Mouse (Mus musculus) testis, adult 2 months (tissue): Measurements from ENCODE around the gene Rps6kc1.

Experiments
- CTCF ChIP-seq: fragments of 200-500 bp; IDR thresholded peaks from 2 replicates; pipeline ENCODE4 v1.5.1; 2012; ENCODE audit warnings: low read depth, mild to moderate bottlenecking, inconsistent platforms, low read length, moderate library complexity; ENCODE audit not compliant: control insufficient read depth, insufficient read depth, insufficient replicate concordance
- POLR2A ChIP-seq: fragments of 200-500 bp; IDR thresholded peaks from 2 replicates; pipeline ENCODE4 v1.6.1; 2012; ENCODE audit warnings: low read depth, mild to moderate bottlenecking, inconsistent platforms, low read length, moderate library complexity; ENCODE audit not compliant: control insufficient read depth

DNA sequence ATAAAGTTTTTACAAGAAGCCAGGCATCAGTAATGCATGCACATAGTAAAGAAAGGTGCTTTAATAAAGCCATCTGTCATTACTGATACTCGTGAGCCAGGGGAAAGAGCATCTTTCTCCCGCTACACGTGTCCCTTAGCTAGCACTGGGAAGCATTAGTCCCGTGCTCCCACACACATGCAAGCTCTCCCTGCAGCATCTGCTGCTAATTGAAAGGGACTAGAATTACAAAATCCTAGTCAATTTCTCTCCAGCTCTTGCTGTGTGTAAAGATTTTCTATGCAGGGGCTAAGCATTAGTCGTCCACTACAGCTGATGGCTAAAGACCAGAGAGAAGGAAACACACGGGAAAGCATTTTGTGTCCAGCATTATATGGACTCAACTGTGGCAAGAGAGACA is 120.8 kb downstream of the Rps6kc1 start:
- TF ChIP-seq CTCF (no peak), POLR2A (no peak)
